18 mouse cellular contexts compared by ENCODE assay signal in genomic region chr13:91756230-91756629, GRCm38 (mm10). TPM values are rescaled to one million over a fixed set of nuclear protein-coding genes. Genes with fewer than 3 reads are reported as not detected.
A peak's percentile ranks its signal among the peaks of the same experiment; 100 is the strongest.
DNase-seq lines count a peak whose midpoint lies in the region; ATAC-seq lines count a peak whose summit lies in the region.
"Had no signal": no experiment of that assay in that cellular context is flagged by ENCODE, and none has a peak within 500 bp of the region (broad histone marks: within the 10 kb centered on the region; RNA-seq: fewer than 3 reads in every experiment).

No protein-coding gene starts in this region.

- H3K4me1 ChIP-seq in kidney, embryonic 15.5 days = no peaks in the 10 kb centered on the region
- H3K4me1 ChIP-seq: forebrain, embryonic 15.5 days; midbrain, embryonic 13.5 days had no signal

- no peak overlapping the region for H3K9ac ChIP-seq in kidney, embryonic 15.5 days
- H3K9ac ChIP-seq: forebrain, embryonic 15.5 days; limb, embryonic 15.5 days; midbrain, embryonic 13.5 days had no signal

- no peaks in the 10 kb centered on the region for H3K9me3 ChIP-seq in kidney, embryonic 15.5 days (replicated peaks)
- H3K9me3 ChIP-seq: forebrain, embryonic 15.5 days; limb, embryonic 15.5 days; midbrain, embryonic 13.5 days had no signal

- no peak for ATAC-seq in kidney, embryonic 15.5 days (replicated peaks; ENCODE audit: low FRiP score)
- ATAC-seq: forebrain, embryonic 15.5 days; midbrain, embryonic 13.5 days had no signal

- no peak overlapping the region for H3K4me3 ChIP-seq in kidney, embryonic 15.5 days (replicated peaks)
- H3K4me3 ChIP-seq: forebrain, embryonic 15.5 days; limb, embryonic 15.5 days; midbrain, embryonic 13.5 days had no signal

- 80% methylated on average over 4 of the region's 4 CpGs for WGBS in kidney, embryonic 15.5 days

- no peaks in the 10 kb centered on the region for H3K27me3 ChIP-seq in kidney, embryonic 15.5 days
- H3K27me3 ChIP-seq: forebrain, embryonic 15.5 days; limb, embryonic 15.5 days; midbrain, embryonic 13.5 days had no signal

- H3K36me3 ChIP-seq in kidney, embryonic 15.5 days = no peaks in the 10 kb centered on the region
- H3K36me3 ChIP-seq: forebrain, embryonic 15.5 days; limb, embryonic 15.5 days; midbrain, embryonic 13.5 days had no signal

- no peak overlapping the region for H3K4me2 ChIP-seq in kidney, embryonic 15.5 days
- H3K4me2 ChIP-seq: forebrain, embryonic 15.5 days; heart, embryonic 11.5 days; limb, embryonic 15.5 days; midbrain, embryonic 13.5 days had no signal

- H3K27ac ChIP-seq in kidney, embryonic 15.5 days = no peak overlapping the region
- H3K27ac ChIP-seq: forebrain, embryonic 15.5 days; limb, embryonic 15.5 days; macrophage; midbrain, embryonic 13.5 days had no signal

- DNase-seq in adrenal gland, adult (ENCODE audit: inconsistent age in 2 of 2, low spot score in 1 of 2) = peak; percentile 50 to 77
- DNase-seq in adrenal gland, postnatal 4 days (ENCODE audit: low spot score in 2 of 2) = no peak
- peak; percentile 18 for DNase-seq in kidney, postnatal 14 days
- peak; percentile 21 for DNase-seq in MN1 (ENCODE audit: low spot score)
- DNase-seq in adrenal gland, postnatal 25 days = peak; percentile 66
- no peak for DNase-seq in layer of hippocampus, adult 9-11 months
- no peak for DNase-seq in left cerebral cortex, postnatal 4 days
- DNase-seq: cerebellum, adult 9-11 months; lung, adult 18-20 months; thymus, adult 18-20 months had no signal

- intact Hi-C loops in left cerebral cortex, postnatal 4 days (cut with DNase I) = no loop called here

RNA-seq across cellular contexts. Expression of gene Acot12, which starts 14.9 kb away (rescaled TPM):
- total RNA-seq in adrenal gland, postnatal 4 days (2021) = 1 to 10 TPM in 1 of 2 experiments, under 1 TPM in 1; 0.39 to 4.9 TPM
- not detected in 2 replicates for polyA plus RNA-seq in kidney, embryonic 15.5 days (2015; fragmentation: Nextera tagmentation; extraction: Ambion mirVana)
- 0.64 and 1.4 TPM in 2 replicates for total RNA-seq in adrenal gland, postnatal 25 days (2021)
- under 1 TPM in 1 of 2 experiments, not detected in 1; 0.24 TPM for total RNA-seq in left cerebral cortex, postnatal 4 days (2021)
- total RNA-seq: heart, postnatal 25 days had no signal
- polyA plus RNA-seq: forebrain, embryonic 15.5 days; heart, embryonic 11.5 days; limb, embryonic 15.5 days; macrophage; midbrain, embryonic 13.5 days; stomach, embryonic 14.5 days had no signal

RNA-seq across cellular contexts. Expression of gene Zcchc9, which starts 51.3 kb away (rescaled TPM):
- 10 to 100 TPM; 31.1 to 33.0 TPM for total RNA-seq in adrenal gland, postnatal 4 days (2021)
- polyA plus RNA-seq in kidney, embryonic 15.5 days (2015; fragmentation: Nextera tagmentation; extraction: Ambion mirVana) = 34.4 and 38.1 TPM in 2 replicates
- total RNA-seq in adrenal gland, postnatal 25 days (2021) = 38.9 and 55.3 TPM in 2 replicates
- 10 to 100 TPM; 15.4 to 18.6 TPM for total RNA-seq in left cerebral cortex, postnatal 4 days (2021)

Comparison
In these comparisons a context has a peak if more than half of its experiments do, and no peak if none do; other contexts are left out.
1. DNase-seq: peak in adrenal gland, adult (2 of 2), kidney, postnatal 14 days (single experiment), MN1 (single experiment) and adrenal gland, postnatal 25 days (single experiment); none in adrenal gland, postnatal 4 days (0 of 2), layer of hippocampus, adult 9-11 months (single experiment) and left cerebral cortex, postnatal 4 days (single experiment).